Mouse (Mus musculus) brain, embryonic 18.5 days (tissue): Measurements from ENCODE around the gene Tmem258.
"Not testable (repeated sequence)": the region's sequence is repeated elsewhere in the genome, so short reads cannot be mapped to it uniquely, and the experiment has no call there.

Experiments used
- DNase-seq: peaks from one replicate; pipeline ENCODE4 v3.0.0-alpha.2; 2012; ENCODE audit warnings: low read depth, low spot score

Gene Tmem258

GRCm38 (mm10) chr19:10203848-10204615, at the start of gene Tmem258, which contains the start of gene Fen1:
Gene Tmem258 (plus strand): TSS chr19:10204014.
Gene Fen1 (minus strand): TSS chr19:10204169.
- DNase-seq = peak; percentile 81

DNA sequence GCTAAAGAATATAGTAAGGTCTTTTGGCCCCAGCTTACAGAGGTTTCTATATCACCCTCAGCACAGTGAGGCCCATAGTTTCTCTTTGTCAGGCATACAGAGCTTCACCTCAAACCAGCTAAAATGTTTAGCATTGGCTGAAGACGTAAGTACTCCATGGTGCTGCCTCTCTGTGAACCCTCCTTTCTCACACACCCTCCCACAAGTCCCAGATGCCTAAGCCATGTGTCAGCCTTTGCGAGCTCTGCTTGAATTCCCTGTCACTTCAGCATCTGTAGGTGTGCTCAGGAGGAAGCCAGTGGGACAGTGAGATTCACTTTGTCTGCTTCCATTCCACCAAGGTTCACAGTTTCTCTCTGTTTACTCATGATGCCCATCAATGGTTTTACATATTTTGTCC, 46.1 kb upstream of the Tmem258 start:
- no peak for DNase-seq

DNA sequence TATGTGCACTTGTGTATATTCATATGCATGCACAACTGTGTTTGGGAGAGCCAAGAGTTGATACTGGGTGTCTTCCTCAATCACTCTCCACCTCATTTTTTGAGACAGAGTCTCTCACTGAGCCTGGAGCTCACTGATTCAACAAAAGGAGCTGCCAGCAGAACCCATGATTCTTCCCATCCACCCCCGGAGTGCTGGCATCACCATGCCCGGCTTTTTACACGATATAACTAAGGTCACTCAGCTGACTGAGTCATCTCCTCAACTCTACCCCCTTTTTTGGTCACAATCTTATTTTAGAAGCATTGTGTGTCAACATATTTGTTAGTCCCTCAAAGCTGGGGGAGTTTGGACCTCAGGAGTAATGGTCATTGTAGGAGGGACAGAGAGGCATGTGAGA, 39.9 kb upstream of the Tmem258 start:
- DNase-seq = no peak

DNA sequence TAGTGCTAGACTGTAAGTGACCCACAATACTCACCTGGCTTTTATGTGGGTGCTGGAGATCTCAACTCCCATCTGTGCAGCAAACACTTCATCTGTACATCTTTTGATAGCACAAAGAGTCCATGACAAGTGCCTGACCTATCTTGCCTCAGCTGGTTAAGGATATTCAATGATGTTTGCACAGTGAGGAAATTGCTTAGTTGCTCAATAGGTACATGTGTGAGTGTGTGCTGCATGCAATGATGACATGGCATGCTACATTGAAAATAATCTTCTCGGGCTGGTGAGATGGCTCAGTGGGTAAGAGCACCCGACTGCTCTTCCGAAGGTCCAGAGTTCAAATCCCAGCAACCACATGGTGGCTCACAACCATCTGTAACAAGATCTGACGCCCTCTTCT, 37.9 kb upstream of the Tmem258 start:
- DNase-seq = not testable (repeated sequence)

DNA sequence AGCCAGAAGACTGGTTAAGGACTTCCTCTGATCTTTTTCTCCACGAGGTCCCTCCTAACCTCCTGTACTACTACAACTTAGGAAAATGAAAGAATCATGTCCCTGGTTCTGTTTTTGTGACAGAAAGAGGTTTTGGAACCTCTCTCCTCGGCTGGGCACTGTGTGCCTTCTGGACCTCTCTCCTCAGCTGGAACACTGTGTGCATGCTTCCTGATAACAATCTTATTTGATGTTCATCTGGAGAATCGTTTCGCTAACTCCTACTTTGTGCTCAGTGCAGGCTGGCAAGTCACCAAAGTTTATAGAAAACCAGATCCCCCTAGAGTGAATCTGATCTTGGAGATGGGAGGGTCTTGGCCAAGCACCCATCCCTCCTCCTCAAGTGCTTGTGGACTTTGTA, 36.7 kb upstream of the Tmem258 start:
- no peak for DNase-seq

DNA sequence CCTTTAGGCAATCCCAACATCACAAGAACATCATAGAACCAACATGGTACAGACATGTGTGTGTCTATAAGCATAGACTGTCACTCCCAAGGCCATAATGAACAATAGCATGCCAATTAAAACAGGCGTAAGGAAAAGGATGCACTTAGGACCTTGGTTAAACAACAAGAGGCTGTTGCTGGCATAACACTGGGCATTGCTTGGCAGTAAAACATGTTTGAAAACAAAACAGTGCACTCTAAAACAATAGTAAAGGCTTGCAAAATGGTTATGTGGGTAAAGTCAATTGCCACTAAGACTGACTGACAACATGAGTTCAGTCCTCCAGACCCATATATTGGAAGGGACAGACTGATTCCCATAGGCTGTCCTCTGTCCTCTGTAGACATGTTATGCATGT, 35.9 kb upstream of the Tmem258 start:
- DNase-seq = no peak

GRCm38 (mm10) chr19:10168441-10168840, 35.4 kb upstream of the Tmem258 start:
- DNase-seq = no peak

DNA sequence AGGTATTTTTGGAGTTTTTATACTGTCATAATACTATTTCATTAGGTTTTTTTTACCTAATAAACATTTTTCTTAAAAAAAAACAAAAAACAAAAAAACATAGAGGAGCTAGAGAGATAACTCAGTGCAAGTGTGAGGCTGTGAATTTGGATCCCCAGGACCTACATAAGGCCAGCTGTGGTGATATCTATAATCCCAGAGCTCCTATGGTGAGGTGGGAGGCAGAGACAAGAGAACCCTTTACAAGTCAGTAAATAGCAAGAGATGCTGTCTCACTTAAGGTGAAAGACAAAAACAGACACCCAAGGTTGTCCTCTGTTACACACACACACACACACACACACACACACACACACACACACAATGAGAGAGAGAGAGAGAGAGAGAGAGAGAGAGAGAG, 34.6 kb upstream of the Tmem258 start:
- no peak for DNase-seq

- not testable (repeated sequence) for DNase-seq
Observed at GRCm38 (mm10) chr19:10169692-10170330, 34.0 kb upstream of the Tmem258 start.

- DNase-seq = no peak
Observed at GRCm38 (mm10) chr19:10170466-10170865, 33.3 kb upstream of the Tmem258 start.

DNA sequence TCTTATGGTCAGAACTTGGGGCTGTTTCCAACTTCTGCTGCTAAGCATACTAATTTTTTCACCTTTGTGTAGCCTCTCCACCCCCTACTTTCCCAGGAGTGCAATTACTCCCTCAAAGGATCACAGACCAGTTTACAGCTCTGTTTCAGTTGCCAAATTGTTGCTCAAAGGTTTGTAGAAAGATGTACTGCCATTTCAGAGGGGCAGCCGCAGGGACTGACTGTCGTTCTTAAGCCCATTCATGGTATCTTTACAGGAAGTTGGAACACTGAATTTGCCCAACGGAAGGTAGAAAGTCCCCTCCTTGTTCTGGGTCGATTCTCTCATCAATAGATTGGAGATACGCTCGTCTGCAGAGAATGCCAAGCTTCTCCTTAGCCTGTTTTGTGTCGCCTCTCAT, 32.5 kb upstream of the Tmem258 start:
- no peak for DNase-seq

DNA sequence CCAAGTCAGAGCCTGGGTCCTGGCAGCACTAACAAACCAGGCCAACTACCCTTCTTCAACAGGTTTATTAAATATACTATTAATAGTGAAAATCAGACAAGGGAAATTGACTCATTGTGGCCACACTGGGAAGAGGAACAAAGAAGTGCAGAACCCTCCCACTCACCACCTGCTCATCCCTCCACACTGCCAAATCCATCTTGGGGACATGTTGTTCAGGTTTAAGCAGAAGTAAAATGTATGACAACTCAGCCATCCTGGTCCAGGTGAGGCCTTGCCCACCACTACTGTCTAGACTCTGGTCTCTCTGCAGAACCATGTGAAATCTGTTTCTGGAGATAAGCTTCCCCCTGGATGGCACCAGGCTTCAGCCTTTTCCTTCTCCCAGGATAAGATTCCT, 32.0 kb upstream of the Tmem258 start:
- DNase-seq = no peak

DNA sequence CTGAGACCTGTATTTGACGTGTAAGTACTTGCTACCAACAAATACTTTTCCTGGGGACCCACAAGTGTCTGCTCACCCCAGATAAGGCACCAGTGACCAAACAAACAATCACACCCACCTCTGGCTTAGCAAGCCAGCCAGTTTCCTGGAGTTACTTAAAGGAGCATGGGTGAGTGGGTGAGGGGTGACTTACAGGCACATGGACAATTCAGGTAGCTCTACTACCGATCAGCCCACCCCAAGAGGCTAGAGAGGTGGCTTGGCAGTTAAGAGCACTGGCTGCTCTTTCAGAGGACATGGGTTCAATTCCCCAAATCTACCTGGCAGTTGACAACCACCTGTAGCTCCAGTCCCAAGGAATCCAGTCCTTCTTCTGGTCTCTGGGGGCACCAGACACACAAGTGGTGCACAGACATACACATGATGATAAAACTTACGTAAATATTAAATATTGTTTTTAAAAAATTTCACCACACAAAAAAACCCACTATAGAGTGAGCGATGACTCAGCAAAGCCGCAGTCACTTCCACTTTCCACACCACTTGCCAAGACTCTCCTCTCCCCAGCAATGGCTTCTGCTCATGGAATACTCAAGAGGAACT, 30.6 kb upstream of the Tmem258 start:
- DNase-seq = no peak

GRCm38 (mm10) chr19:10173844-10174539, 29.8 kb upstream of the Tmem258 start:
- DNase-seq = no peak

DNA sequence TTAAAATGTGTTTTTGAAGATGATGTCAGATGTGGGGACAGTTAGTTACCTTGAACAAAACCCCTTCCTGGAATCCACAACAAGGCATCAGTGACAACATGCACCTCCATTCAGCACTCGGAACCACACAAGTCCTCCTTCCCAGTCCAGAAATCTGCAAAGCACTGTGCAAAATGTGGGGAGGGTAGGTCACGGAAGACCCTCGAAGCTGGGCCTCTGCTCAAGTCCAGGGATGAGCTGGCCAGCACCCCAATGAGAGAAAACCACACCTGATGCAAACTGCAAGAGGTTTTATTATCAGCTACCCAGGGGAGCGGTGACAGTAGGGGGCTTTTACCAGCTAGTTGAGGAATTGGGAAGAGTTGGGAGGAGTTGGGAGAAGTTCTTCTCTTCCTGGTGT, 28.9 kb upstream of the Tmem258 start:
- no peak for DNase-seq

- no peak for DNase-seq
Observed at GRCm38 (mm10) chr19:10176477-10176876, 27.3 kb upstream of the Tmem258 start.

- DNase-seq = no peak
Observed at GRCm38 (mm10) chr19:10176941-10177372, 26.9 kb upstream of the Tmem258 start.

GRCm38 (mm10) chr19:10181225-10181624, 22.6 kb upstream of the Tmem258 start:
- DNase-seq = no peak

DNA sequence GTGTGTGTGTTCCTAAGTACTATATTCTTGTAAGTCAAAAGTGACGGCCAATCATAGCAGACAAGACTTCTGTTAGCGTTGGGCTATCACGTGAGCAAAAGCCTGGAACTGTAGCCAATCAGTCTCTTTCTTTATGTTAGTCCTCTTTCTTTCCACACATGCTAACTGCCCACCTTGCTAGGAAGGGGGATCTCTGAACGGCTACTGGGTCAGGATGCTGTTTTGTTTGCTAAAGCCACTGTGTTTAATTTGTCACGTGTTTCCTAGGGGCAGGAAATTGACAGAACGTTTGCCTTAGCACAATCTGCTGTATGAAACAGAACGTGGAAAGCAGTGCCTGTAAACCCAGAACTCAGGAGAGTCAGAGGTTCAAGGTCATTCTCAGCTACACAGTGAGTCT, 21.7 kb upstream of the Tmem258 start:
- no peak for DNase-seq

GRCm38 (mm10) chr19:10182670-10183298, 21.0 kb upstream of the Tmem258 start, which contains the start of gene Fads1:
Gene Fads1 (plus strand): TSS chr19:10182888.
- peak; percentile 93 for DNase-seq

DNA sequence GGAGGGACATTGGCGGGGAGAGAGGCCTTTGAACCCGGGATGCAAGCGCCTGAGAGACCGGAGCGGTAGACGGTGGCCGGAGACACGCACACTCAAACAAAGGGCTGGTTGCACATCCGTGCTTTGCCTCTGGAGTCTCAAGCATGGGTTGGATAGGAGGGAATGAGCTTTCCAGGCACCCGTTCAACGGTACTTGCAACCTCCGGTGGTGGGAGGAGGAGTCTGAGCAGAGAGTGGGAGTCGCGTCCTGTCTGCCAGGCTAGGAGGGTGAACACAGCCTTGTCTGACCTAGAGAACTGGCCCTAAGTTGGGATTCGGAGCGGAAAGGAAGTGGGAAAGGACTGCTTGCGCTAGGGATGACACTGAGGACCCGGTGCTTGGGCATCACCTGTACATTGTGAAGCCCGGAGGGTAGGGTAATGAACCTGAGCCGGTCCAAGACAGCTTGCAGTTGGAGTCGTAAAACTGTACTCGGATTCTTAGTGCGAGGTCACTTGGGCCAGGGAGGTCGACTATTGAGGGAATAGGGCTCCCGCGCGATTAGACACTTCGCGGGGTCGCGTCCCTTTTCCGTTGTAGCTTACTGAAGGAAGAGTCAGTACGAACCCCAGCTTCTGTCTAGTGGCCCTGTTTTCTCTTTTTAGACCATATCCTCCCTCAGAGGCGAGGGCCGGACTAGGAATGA, 20.4 kb upstream of the Tmem258 start:
- DNase-seq = peak; percentile 71
